Mouse (Mus musculus) gastrocnemius, postnatal 14 days (tissue): ENCODE measurements around the gene Echdc3. TPM values are rescaled to one million over a fixed set of nuclear protein-coding genes. Genes with fewer than 3 reads are reported as not detected.

Experiments
- DNase-seq: peaks from one replicate; pipeline ENCODE4 v3.0.0; 2021; ENCODE audit warnings: mixed read lengths
- intact Hi-C: fragments of 180-260 bp; cut with DNase I; formaldehyde crosslinking; loops from one replicate; pipeline ENCODE4 v1.15.1; 2025; ENCODE audit warnings: low total_unique reads
- total RNA-seq, 2 experiments: library from RNA; stranded (reverse); gene quantifications; 2 replicates each; pipeline ENCODE4 v1.2.3; 2021

The Echdc3 gene
- total RNA-seq, 2 experiments from 2014 or later, result 7.9 to 8.7 TPM

DNA sequence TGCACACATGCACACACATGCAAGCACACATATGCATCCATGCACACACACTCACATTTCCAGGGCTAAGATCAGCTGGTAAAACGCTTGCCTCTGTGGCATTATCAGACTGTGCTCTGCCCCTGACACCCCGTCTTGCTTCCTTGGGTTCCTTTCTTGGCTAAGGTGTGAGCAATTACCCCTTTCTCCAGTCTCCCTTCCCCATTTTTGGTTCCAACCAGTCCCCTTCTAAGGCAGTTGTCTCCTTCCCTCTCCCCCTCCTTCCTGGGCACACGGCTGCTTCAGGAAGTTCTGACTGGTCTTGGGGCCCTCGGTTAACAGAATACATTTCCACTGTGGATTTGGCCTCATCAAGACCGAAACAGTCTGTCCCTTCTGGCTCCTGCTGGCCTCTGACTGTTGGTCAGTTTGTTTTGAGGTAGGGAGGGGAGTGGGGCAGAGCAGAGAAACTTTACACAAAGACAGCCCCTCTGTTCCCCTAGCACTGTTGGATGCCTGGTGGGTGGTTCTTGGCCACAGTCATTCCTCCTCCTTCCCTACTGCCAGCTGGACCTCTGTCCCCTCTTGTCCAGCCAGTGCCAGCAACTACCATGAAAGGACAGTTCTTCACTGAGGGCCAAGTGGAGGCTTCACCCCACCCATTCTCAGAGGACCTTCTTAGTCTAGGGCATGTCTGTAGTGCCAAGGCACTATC lies 16.9 kb upstream of the Echdc3 start:
- intact Hi-C loops, result no loop called here
- peak; percentile 10 for DNase-seq

DNA sequence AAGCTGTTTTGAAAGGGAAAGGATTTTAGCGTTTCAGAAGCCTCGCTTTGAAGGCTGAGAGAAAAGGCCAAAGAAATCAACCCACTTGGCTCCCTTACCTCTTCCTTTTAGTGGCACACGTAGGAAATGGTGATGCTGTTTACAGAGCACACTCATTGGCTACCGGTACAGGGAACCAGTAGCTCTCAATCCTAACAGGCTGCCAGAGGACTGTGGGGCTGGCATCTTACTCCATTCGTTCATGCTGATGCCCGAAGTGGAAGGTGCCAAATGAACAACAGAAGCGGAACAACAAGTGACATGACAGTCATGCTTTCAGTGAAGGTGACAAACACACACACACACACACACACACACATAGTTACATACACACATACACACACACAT lies 14.2 kb upstream of the Echdc3 start:
- no peak for DNase-seq
- intact Hi-C loops, result no loop called here

DNA sequence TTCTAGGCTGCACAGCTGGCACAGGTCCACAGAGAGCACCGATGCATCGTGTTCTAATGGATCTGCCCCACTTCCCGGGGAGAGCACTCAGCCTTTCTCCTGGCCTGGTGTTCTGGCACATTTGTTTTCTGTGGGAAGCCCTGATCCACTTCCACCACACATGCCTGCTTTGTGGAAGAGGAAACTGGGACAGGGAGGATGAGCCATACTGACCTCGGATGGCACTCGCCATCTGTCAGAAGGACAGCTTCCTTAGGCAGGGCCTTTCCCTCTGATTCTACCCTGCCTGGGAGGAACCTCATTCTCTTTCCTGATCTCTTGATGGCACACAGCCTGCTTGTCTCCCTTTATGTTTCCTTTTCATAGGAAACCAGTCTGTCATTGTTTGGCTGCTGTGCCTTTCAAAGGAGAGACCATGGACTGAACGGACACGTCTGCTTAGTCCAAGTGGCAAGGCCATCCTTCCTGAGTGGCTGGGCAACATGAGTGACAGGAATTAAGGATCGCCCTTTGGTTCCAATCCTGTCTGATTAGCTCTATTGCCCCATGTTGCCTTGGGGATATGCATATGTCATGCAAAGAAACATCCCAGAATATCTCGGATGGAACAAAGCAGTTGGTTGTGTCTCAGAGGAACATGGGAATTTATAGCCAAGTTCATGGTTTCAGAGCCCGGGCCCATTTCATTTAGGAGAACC lies 13.7 kb upstream of the Echdc3 start:
- intact Hi-C loops, result no loop called here

DNA sequence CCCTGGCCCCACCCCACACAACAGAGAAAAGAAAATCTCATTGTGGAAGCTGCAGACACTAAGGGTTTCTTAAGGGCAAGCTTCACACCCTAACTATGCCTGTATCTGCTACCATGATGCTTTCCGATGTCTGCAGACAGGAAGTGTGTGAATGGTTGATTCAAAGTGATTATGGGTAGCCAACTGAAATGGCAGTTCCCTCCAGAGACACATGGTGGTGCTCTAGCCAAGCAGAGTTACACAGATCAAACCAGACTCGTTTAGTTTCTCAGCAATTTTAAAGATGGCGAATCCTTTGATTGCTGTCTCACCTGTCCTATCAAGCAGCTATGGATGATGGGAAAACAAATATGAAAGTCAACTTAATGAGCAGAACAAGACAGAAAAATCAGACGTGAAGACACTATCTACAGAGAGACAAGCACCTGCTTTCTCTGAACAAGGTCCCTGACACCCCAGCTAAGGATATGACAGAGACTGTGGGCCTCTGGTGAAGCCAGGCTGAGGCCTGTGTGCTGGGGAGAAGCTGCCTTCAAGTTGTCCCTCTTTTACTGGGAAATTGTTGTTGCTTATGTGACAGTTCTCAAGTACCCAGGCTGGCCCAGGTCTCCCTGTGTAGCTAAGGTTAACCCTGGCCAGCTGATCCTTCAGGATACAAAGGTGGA lies 7.4 kb upstream of the Echdc3 start:
- intact Hi-C loops, result loop anchor here (2.0 kb wide), 1 partner anchor 185 kb away; no protein-coding TSS in a partner anchor
- DNase-seq, result peak; percentile 57

More for the DNA sequence above, 13.7 kb upstream of the Echdc3 start:
- DNase-seq, result no peak

DNA sequence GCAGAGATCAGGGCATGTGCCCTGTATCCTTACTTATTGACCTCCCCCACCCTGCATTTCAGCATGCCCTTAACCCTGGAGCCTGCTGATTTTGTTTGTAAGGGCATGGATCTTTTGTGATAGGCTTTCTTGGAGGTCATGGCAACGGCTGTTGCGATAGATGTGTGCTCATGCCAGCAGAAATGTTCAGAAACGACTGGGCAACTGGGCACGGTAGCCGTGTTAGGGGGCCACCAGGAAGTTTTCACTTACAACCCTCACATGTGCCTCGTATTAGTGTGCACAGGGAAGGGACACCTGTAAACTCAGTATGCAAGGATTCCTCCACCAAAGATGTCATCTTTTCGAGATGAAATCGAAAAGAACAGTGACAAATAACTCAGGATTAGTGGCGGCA lies 508 bp downstream of the Echdc3 start:
- intact Hi-C loops, result loop anchor here (10.0 kb wide), 1 partner anchor 112 kb away; the partner anchor contains the start of gene Usp6nl
- no peak for DNase-seq

DNA sequence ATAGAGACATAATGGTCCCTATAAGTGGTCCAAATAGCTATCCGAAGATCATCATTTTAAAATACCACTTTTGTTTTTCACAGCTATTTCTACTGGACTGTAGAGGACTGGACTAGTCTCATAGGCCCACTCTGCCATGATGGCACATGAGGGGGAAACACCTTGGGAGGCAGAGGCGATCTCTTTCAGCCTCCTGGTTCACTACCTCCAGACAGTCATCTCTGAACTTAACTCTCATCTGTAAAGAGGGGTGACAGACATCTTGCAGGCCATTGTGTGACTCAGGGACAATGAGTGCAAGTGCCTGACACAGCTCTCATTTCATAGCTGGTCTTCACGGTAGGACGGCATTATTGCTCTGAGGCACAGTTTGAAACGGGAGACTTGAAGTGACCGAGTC lies 2.0 kb downstream of the Echdc3 start:
- intact Hi-C loops, result loop anchor here (10.0 kb wide), 1 partner anchor 114 kb away; the partner anchor contains the start of gene Usp6nl
- DNase-seq, result no peak

DNA sequence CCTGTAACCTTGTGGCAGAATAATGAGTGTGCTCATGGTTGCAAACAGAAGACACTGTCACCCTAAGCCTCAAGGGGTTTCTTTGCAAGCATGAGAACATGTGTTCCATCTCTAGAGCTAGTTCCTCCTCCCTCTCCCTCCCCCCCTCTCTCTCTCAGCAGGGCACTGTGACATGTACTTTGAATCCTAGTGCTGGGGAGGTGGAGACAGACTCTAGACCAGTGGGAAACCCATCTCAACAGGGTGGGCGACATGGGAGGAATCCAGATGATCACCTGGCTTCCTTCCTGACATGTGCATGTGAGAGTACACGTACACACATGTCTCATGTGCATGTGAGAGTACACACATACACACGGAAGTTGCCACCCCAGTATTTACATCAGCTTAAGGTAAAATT lies 3.1 kb downstream of the Echdc3 start:
- no peak for DNase-seq
- intact Hi-C loops, result loop anchor here (10.0 kb wide), 1 partner anchor 115 kb away; the partner anchor contains the start of gene Usp6nl

DNA sequence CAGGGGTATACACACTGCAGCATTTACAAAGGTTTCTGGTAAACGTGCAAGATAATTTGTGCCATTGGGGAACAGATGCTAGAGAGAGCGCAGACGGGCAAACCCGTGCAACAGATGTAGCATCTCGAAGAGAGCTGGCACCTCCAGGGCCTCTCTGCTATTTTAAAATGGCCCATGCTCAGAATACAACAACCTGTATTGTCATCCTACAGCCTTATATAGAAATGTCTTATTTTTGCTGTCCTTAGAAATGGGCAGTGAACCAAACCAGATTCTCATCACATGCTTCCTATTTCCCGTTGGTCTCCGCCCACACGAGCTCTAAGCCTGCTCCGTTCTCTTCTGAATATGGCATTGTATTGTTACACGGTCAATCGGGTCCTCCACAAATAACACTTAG lies 3.7 kb downstream of the Echdc3 start:
- DNase-seq, result no peak
- intact Hi-C loops, result no loop called here

DNA sequence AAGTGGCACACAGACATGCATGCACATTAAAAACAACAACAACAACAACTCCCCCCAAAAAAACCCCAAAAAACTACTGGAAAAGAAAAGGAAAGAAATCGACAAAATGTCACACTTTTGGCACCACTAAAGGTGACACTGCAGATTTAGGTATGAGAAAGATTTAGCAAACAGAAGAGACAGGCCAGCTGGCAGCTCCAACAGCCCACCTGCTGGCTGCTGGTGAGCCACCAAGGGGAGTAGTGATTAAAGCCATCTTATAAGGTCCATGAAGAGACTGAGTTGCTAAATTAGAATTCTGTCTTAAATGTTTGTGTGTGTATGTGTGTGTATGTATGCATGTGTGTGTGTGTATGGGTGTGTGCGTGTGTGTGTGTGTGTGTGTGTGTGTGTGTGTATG lies 5.1 kb downstream of the Echdc3 start:
- intact Hi-C loops, result no loop called here

DNA sequence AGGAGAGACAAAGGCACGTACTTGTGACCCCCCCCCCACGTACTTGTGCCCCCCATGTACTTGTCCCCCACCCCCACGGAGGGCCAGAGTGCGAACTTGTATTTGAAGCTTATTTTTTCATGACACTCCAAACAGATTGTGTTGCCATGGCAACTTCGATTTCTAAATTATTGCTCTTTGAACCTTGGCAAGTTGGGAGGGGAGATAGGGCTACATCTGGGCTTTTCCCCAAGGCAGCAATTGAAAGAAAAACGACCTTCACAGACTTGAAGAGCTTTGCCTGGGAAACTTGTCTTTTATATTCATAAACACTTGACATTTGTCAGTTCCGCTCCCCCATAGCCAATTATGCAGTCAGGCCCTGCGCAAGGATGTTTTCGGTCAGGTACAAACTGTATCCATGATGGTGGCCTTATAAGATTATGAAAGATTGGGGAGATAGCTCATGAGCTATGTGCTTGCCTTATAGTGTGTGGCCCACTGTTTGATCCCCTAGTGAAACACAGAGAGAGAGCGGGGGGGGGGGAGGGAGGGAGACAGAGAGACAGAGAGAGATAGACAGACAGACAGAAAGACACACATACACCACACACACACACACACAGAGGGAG lies 16.4 kb downstream of the Echdc3 start:
- DNase-seq, result no peak
- intact Hi-C loops, result no loop called here

More for the DNA sequence above, 5.1 kb downstream of the Echdc3 start:
- DNase-seq, result no peak

DNA sequence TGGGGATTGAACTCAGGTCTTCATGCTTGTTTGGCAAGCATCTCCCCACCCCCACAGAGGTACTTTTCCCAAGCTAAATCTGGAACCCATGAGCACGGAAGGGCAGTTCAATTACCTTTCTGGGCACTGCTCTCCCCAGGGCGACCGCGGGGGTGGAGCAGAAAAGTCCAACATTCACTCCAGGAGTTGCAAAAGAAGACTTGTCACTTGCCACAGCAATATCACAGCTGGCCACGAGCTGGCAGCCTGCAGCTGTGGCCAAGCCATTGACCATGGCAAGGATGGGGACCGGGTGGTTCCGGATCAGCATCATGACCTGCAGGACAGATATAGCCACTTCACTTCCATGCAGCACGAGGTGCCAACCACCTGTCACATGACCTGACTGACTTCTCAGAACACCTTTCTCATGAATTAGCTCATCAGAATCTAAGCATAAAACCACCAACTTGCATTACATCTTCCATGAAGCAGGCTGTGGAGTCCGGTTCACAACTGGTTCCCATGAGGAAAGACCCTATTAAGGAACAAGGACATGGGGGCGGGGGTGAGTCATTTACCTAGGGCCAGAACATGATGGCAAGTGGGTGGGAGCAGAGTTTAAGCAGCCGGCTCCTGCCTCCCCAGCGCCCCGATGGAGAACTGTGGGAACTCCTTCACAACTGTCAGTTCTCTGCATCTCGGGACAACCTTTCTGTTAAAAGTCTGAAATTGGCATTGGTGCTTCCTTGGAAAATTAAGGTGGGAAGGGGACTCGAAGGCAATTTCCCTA lies 17.2 kb downstream of the Echdc3 start:
- intact Hi-C loops, result no loop called here
- DNase-seq, result no peak

DNA sequence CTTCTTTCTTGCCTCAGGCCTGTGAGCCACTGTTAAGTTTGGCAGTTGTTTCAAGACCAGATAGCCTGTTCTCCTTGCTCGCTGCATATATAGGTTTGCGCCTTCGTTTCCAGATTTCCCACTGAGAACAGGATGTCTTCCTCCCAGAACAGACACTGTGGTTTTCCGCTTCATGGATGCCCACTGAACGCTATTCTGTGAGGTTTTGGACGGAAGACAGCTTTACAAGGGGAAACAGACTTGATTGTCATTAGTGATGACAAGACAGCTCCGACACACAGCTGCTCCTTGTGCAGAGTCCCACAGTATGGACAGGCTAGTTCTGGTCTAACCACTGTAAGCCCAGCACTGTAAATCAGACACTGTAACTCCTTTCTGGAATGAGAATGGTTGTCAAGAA lies 18.3 kb downstream of the Echdc3 start:
- intact Hi-C loops, result no loop called here
- DNase-seq, result no peak

DNA sequence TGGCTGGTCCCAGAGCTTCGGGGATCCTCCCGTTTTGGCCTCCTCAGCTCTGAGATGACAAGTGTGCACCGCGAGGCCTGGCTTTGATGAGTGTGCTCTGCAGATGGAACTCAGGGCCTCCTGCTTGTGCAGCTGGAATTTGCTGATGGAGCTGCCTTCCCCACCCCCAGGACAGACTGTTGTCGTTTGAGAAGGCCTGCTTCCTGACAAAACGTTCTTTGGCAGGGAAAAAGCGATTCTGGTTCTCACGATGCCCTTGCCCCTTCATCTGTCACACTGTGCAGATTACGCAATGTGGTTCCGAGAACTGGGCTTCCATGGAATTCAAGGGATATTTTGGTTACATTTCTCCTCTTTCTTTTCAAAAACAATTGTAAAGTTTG lies 19.3 kb downstream of the Echdc3 start:
- DNase-seq, result no peak
- intact Hi-C loops, result no loop called here

DNA sequence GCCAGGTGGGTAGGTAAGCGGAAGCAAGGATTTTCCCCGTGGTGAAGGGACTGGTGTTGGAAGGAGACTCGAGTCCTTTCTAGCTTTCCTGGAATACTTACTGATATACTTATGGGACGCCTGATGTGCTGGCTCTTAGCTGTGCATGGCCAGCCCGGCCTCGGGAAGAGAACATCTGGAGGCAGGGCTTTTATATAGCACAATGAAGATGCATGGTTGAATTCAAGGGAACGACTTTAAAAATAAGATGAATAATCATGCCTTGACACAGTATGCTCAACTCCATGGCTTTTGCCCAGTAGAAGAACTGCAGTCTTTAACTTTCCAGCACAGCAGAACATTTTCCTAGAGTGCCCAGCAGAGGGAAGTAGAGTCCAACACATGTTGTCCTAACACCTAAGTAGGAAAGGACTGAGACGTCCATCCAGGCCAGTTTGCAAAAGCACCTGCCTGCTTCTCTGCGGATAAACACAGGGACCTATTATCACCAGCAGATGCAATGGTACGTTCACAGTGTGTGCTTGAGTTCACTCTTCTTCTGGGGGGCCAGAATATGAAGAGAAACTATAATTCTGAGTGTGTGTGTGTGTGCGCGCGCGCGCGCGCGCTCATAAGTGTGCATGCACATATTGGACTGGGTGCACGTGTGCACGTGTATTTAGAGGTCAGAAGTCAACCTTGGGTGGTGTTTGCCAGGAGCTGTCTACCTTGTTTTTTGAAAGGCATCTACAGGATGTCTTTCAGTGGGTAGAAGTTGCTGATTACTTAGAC lies 19.8 kb downstream of the Echdc3 start:
- peak; percentile 51 for DNase-seq
- intact Hi-C loops, result no loop called here

DNA sequence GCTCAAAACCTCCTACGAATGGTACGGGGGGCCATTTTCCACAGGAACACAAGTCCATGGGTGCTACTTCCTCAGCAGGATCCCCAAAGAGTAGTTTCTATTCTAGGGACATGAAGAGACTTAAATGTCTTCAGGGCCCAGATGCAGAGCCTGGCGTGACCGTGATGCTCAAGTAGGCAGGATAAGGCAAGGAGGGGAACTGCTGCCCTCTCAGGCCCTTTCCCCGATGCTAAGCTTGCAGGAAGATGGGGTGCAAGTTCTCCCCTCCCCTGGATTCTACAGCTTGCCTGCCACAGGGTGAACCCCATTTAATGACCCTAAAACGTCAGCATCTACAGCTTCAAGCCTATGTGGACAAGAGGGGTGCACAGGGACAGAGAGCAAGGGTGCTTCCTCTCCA lies 22.8 kb downstream of the Echdc3 start:
- intact Hi-C loops, result no loop called here
- DNase-seq, result no peak

DNA sequence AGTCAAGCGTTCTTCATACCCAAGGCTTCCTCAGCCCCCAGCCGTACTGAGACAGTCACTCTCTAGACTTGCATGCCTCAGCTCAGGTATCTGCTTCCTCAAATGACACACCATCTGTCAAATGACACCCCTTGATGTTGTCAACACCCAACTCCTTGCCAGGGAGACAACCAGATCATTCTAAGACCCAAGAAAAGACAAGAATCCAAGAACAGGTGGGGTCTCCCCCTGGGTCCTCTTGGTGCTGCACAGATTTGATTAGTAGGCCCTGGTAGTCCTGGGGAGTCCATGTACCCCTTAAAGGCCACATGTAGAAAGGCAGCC lies 23.2 kb downstream of the Echdc3 start:
- intact Hi-C loops, result no loop called here

DNA sequence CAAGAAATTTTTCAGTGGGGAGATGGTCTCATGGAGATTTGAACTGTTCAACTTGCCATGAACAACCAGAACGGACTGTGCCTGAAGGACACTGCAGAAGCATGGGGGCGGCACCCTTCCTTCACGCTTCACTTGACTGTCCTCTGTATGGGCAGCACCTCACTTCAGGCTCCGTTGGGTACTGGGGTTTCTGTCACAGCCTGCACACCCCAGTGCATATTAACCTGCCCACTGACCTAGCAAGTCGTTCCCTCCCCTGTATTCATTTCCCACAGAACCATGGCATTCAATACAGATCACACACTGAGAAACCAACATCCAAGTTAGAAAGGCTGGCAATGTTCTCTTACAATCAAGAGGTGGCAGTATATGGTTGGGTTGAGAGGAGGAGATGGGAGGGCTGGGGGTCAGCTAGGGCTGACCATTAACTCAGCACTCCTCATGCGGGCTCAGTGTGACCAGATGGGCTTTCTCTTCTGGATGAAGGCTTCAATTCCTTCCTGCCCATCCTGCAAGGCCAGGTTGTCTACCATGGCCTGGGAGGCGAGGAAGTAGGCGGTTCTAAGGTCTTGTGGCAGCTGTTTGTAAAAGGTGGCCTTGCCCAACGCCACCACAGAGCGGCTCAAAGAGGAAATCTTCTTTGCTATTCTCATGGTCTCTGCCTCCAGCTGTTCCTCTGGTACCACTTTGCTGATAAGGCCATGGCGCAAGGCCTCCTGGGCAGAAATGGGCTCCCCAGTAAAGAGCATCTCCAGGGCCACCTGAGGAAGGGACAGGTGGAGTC lies 23.8 kb downstream of the Echdc3 start:
- no peak for DNase-seq
- intact Hi-C loops, result no loop called here

More for the DNA sequence above, 23.2 kb downstream of the Echdc3 start:
- no peak for DNase-seq

DNA sequence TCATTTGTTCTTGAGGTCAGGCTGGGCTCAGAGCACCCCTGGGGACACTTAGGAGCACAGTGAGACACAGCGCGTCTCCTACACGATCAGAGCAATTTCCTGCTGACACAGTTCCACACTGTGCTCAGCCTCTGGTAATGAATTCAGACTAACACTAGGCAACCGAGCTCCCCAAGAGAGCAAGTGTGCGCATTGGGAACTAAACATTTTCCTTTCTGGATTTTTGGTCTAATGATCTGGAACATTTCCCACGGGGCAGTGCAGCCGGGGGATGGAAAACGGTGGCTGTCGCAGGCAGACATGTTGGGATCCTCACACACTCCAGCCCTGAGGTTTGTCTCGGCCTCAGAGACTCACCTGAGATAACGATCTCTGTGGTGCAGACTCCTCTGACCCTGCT lies 25.4 kb downstream of the Echdc3 start:
- intact Hi-C loops, result no loop called here
- DNase-seq, result no peak
